Mouse (Mus musculus): ENCODE measurements at regions not wholly inside any gene's neighbourhood (a gene's known extent, or its start where the extent isn't known, plus 50 kb on each side); places are given as distances from the start of the nearest gene placed in this dataset.

- ATAC-seq (ENCODE audit: low FRiP score, low read depth), result no peak
- 72% methylated on average over 5 of the region's 5 CpGs for WGBS
These were observed 70.4 kb upstream of the Sox9 start for GRCm38 (mm10) chr11:112711656-112712055.

GRCm38 (mm10) chr11:112718547-112718946, 63.5 kb upstream of the Sox9 start:
- Histone ChIP-seq H3K9ac (replicated peaks) (no peak overlapping the region), H3K36me3 (no peaks in the 10 kb centered on the region), H3K4me1 (no peaks in the 10 kb centered on the region), H3K27ac (replicated peaks) (no peak overlapping the region), H3K4me2 (replicated peaks) (no peak overlapping the region), H3K9me3 (peaks cover 4% of the 10 kb centered on the region), H3K27me3 (no peaks in the 10 kb centered on the region), H3K4me3 (no peak overlapping the region)
- ATAC-seq (ENCODE audit: low FRiP score, low read depth), result no peak
- 85% methylated on average over 2 of the region's 2 CpGs for WGBS

More at GRCm38 (mm10) chr11:112711656-112712055, 70.4 kb upstream of the Sox9 start:
- Histone ChIP-seq H3K4me3 (no peak overlapping the region), H3K4me2 (replicated peaks) (no peak overlapping the region), H3K27me3 (no peaks in the 10 kb centered on the region), H3K9ac (replicated peaks) (no peak overlapping the region), H3K9me3 (no peaks in the 10 kb centered on the region), H3K27ac (replicated peaks) (no peak overlapping the region), H3K4me1 (peaks cover 26% of the 10 kb centered on the region), H3K36me3 (no peaks in the 10 kb centered on the region)

DNA sequence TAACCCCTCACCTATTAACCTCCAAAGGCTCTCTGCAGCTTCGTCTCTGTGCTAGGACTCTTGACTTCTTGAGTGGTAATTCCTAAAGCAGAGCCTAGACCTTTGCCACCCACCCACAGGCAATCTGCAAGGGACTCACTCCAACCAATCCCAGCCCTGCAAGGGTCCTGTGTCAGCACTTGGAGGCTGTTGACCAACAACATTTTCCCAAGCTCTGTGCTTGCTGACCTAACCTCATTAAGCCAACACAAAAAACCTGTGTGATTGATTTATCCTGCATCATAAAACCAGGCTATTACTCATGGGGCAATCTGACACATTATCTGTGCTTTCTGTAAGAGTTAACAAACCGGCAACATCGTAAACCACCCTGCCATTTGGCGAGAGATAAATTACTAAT, 61.4 kb upstream of the Sox9 start:
- no peak for ATAC-seq (ENCODE audit: low FRiP score, low read depth)
- H3K27me3 ChIP-seq, result no peaks in the 10 kb centered on the region
- H3K4me1 ChIP-seq, result no peaks in the 10 kb centered on the region
- H3K9ac ChIP-seq (replicated peaks), result no peak overlapping the region
- no peaks in the 10 kb centered on the region for H3K36me3 ChIP-seq
- H3K4me2 ChIP-seq (replicated peaks), result no peak overlapping the region
- no peak overlapping the region for H3K27ac ChIP-seq (replicated peaks)
- H3K4me3 ChIP-seq, result no peak overlapping the region
- WGBS, result 83% methylated on average over 4 of the region's 4 CpGs
- peaks cover 4% of the 10 kb centered on the region for H3K9me3 ChIP-seq

DNA sequence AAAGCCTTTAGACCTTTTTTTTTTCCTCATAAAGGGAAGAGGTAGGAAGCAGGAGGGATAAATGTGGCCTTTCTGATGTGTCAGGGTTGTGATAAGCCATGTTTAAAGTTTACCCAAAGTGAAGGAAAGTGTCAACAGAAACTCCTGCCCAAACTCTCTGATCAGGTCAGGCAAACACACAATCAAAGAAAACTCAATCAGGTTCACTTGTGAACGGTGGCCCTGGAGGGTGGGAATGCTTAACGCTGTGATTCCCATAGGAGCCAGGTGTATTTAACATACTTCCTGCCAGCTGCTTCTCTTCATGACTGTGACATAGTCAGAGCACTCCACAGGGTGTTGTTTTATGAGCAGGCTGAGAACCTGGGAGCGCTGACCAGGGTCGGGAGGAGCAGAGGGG, 59.1 kb upstream of the Sox9 start:
- peaks cover 4% of the 10 kb centered on the region for H3K9me3 ChIP-seq

DNA sequence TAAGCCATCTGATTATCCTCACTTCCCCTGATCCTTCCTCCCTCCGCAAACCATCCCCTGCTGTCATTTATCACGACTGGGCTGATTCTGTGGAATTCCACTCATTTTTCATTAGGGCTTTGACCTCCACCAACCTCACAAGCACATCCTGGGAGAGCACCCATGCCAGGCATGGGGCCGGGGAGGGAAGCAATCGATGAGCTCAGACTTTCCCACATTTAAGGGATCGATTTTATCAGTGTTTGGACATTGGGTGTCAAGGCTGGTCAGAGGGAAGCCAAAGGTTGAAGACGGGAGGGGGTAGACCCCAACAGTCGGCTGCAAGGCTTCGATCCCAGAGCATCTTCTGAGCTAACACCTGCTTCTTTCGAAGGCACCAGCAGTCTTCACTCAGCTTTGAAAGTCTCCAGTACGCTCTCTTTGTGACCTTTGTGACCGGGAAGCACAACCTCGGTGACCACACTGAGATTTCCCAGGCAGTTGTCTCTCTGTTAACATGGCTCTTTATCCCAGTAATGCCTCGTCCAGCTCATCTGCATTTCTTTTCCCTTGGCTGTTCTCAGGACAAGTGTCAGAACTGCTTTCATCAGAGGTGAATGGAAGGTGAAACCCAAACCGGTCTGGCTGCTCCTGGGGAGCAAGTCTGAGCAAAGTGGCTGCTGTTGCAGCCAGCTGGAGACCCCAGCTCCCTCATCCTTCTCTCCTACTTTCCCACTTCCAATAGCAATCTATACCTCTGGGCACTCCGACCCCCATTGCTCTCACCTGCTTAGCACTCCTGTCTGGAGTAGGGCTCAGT, 53.7 kb upstream of the Sox9 start:
- 25% methylated on average over 15 of the region's 15 CpGs for WGBS
- no peak overlapping the region for H3K4me3 ChIP-seq
- H3K4me2 ChIP-seq (replicated peaks), result no peak overlapping the region
- H3K4me1 ChIP-seq, result peaks cover 9% of the 10 kb centered on the region
- ATAC-seq (ENCODE audit: low FRiP score, low read depth), result no peak
- no peaks in the 10 kb centered on the region for H3K36me3 ChIP-seq
- no peak overlapping the region for H3K27ac ChIP-seq (replicated peaks)
- no peaks in the 10 kb centered on the region for H3K27me3 ChIP-seq
- H3K9me3 ChIP-seq, result no peaks in the 10 kb centered on the region
- H3K9ac ChIP-seq (replicated peaks), result no peak overlapping the region

More for the DNA sequence above, 59.1 kb upstream of the Sox9 start:
- Histone ChIP-seq H3K36me3 (no peaks in the 10 kb centered on the region), H3K4me3 (no peak overlapping the region), H3K4me2 (replicated peaks) (no peak overlapping the region), H3K27me3 (no peaks in the 10 kb centered on the region), H3K27ac (replicated peaks) (no peak overlapping the region), H3K4me1 (peaks cover 1% of the 10 kb centered on the region; the same call in 1 of the 2 replicates), H3K9ac (replicated peaks) (no peak overlapping the region)
- WGBS, result 79% methylated on average over 4 of the region's 4 CpGs
- ATAC-seq (ENCODE audit: low FRiP score, low read depth), result no peak
